Mouse (Mus musculus) cerebellum, adult 11 months (tissue): Measurements from ENCODE around the gene Crcp.
"Not testable (repeated sequence)": the region's sequence is repeated elsewhere in the genome, so short reads cannot be mapped to it uniquely, and the experiment has no call there.

Source experiments
- DNase-seq: peaks from one replicate; pipeline ENCODE4 v3.0.0; 2022

Gene Crcp

GRCm38 (mm10) chr5:130023767-130024539, 5.1 kb upstream of the Crcp start:
- peak; percentile 72 for DNase-seq

DNA sequence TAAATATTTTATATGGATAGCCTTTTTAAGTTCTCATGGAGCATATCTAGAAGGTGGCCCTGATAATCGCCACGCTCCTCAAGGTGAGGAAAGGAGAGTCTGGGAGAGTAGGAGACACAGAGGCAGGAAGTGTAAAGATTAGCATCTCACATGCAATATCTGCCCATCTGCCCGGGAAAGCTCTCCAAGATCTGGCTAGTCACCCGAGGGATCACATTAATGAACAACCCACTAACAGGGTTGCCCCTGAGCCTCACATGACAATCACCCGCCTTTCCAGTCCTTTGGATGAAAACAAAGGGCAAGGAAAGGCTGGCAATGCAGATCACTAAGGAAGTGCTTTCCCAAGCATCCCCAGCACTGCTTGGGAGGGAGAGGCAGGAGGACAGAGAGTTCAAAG, 2.0 kb upstream of the Crcp start:
- no peak for DNase-seq

- DNase-seq = no peak
Measured at GRCm38 (mm10) chr5:130027696-130028095, 1.4 kb upstream of the Crcp start.

DNA sequence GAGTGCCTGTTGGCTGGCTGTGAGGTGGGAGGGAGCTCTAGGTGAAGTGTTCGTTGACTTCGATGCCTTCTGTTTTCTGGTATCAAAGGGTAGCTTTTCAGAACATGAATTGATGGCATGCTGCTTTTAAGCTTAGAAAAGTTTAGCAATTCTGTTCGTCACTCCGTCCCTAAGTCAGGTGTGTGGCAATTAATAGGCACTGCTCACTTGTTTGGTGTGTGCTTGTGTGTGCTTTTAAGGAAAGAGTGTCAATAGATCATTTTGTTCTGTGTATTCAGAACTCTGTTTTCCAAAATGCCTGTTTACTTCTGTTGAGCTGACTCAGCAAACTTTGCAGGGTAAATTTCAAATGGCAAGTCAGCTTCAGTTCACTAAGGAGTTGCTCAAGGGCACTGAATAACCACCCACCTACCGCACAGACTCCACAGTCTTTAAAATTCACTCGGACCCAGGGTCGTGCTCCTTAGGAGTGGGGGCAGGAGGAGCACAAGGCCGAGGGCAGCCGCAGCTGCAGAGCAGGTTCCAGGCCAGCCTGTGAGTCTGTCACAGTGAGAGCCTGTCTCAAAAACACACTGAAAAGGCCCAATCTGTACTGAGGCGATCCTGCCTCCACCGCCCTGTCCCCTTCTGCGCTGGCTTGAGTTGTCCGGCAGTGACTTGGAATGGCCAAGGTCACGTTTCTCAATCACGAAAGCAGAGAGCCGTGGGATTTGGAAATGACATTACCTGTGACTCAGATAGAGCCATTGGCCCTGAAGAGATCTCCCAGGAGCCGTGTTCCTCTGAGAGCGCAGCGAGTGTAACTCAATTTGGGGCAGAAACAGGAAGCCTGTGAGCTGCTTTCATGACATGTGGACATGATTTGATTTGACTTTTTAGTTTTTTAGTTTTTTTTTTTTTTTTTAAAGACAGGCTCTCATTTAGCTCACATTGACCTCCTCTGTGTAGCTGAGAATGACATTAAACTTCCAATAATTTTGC, 2.6 kb downstream of the Crcp start:
- no peak for DNase-seq

- DNase-seq = no peak
Measured at GRCm38 (mm10) chr5:130033869-130034268, 4.8 kb downstream of the Crcp start.

GRCm38 (mm10) chr5:130036300-130036699, 7.2 kb downstream of the Crcp start:
- DNase-seq = not testable (repeated sequence)

- DNase-seq = peak; percentile 63
Measured at GRCm38 (mm10) chr5:130037752-130038455, 8.8 kb downstream of the Crcp start.

DNA sequence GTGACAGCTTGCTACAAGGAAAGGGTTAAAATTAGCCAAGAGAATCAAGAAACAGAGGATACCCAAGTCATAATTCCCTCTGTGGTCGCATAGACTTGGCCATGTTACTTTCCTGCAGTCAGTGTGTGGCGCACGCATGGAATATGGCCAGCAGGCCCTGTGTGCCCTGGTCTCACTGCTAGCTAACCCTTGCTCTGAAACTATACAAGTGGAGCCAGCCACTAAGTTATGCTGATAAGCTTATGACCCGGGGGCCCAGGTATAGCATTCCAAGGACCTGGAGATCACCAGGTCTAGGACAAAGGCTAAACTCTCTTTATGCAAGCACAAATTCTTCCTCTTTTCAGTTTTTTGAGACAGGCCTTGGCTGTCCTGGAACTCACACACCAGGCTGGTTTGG, 11.7 kb downstream of the Crcp start:
- no peak for DNase-seq

- no peak for DNase-seq
Measured at GRCm38 (mm10) chr5:130041262-130041661, 12.2 kb downstream of the Crcp start.

DNA sequence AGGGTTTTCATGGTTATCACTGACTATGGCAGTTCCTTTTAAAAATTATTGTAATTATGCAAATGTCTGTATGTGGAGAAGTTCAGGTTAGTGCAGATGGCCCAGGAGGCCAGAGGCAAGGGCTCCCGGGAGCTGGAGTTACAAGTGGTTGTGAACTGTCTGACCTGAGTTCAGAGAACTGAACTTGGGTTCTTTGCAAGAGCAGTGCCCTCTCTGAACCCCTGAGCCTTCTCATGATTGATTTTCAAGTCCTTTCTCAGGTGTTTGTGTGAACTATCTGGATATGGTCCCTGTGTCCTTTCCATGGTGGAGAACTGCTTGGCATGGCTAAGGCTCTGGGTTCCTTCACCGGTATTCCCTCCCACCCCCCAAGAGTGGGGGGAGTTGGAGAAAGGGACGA, 14.7 kb downstream of the Crcp start:
- DNase-seq = no peak

- peak; percentile 79 for DNase-seq
Measured at GRCm38 (mm10) chr5:130044201-130044695, 15.2 kb downstream of the Crcp start.

DNA sequence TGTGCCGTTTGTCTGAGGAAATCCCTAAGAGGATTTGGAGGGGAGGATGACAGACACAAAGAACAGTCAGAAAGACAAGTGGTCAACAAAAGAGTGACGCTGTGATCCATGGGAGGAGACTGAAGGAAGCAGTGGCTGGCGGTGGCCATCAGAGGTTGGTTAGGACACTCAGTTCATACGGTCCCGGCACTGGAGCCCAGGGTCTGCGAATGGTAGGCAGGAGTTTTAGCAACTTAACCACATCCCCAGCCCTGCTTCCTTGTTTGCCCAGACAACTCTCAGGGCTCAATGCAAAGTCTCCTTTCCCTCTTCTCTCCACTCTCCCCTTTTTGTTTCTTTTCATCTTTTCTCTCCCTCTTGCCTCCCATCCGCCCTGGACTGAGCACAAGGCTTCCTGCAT, 17.0 kb downstream of the Crcp start:
- DNase-seq = no peak

GRCm38 (mm10) chr5:130046589-130046988, 17.5 kb downstream of the Crcp start:
- DNase-seq = no peak

DNA sequence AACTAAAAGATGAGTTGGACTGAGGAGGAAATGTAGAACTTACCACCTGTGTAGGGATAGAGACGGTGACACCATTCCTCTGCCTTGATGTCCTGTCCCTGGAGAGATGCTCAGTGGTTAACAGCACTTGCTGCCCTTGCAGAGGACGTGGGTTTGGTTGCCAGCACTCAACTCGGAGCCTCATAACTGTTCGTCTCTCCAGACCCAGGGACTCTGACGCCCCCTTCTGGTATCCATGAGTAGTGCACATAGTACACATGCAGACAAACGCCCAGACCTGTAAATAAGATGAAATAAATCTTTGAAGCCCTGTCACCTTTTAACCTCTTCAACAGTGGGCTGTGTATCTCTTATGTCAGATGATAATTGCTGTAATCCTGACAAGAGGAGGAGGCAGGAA, 17.9 kb downstream of the Crcp start:
- no peak for DNase-seq

- DNase-seq = no peak
Measured at GRCm38 (mm10) chr5:130048786-130049520, 19.9 kb downstream of the Crcp start.

DNA sequence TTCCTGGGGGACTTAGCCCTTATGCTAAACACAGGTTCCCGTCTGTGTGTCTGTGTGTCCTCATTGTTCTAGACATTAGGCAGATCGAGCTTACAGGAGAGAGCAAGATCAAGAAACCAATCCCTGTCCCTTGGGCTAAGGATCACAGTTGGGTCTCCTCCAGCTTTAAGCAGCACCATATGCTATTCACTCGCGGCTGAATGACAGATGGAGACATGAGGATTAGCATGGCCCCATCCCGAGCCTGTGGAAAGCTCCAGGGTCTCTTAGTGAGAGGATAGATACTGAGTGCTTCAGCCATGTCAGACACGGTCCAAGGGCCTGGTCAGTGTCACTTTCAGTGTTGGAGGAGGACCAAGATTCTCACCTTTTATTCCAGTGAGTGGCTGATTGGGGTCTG, 21.3 kb downstream of the Crcp start:
- peak; percentile 83 for DNase-seq

- DNase-seq = no peak
Measured at GRCm38 (mm10) chr5:130051073-130051860, 22.2 kb downstream of the Crcp start.

DNA sequence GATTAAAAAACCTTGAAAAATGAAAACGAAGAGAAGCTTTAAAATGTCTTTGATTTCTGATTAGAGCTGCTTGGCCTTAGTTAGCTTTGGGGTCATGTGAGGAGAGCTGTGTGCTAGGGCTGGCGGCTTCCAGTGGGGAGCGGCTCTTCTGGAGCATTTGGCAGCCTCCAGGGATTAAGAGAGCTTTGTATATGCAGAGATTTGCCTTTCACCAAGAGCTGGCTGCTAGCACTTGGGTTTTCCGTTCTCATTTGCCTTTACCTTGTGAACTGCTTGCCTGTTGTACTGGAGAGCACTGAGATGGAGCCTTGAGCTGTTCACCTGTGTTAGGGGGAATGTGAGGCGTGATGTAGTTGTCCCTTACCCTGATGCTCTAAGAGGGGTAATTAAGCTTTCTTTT, 23.4 kb downstream of the Crcp start:
- no peak for DNase-seq

- DNase-seq = no peak
Measured at GRCm38 (mm10) chr5:130052955-130053354, 23.9 kb downstream of the Crcp start.

- DNase-seq = no peak
Measured at GRCm38 (mm10) chr5:130055688-130056087, 26.6 kb downstream of the Crcp start.

DNA sequence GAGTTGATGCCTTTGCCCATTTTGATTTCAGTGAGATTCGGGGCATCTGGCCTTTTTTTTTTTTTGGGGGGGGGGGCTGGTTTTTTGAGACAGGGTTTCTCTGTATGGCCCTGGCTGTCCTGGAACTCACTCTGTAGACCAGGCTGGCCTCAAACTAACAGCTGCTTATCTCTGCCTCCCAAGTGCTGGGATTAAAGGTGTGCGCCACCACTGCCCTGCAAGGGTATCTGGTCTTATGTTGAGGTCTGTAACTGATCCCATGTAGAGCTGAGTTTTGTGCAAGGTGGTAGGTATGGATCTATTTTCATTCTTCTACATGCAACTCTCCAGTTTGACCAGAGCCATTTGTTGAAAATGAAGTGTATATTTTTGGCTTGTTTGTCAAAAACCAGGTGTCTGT, 27.2 kb downstream of the Crcp start:
- no peak for DNase-seq
